Mouse (Mus musculus) olfactory bulb, adult 2 months (tissue): ENCODE measurements around the gene Sae1.
"Not testable (repeated sequence)": the region's sequence is repeated elsewhere in the genome, so short reads cannot be mapped to it uniquely, and the experiment has no call there.

Source experiments
- CTCF ChIP-seq: fragments of 200-500 bp; IDR thresholded peaks from 2 replicates; pipeline ENCODE4 v1.5.1; 2012; ENCODE audit warnings: low read depth, mild to moderate bottlenecking, low read length, moderate library complexity; ENCODE audit not compliant: insufficient read depth
- POLR2A ChIP-seq: fragments of 200-500 bp; IDR thresholded peaks from 2 replicates; pipeline ENCODE4 v1.6.1; 2012; ENCODE audit warnings: mild to moderate bottlenecking, low read depth, low read length, moderate library complexity; ENCODE audit not compliant: insufficient read depth

GRCm38 (mm10) chr7:16389942-16390341 lies 2.3 kb upstream of the Sae1 start:
- not testable (repeated sequence) for TF ChIP-seq CTCF, POLR2A
